Mouse (Mus musculus) megakaryocyte, adult 5-6 weeks (primary cell): ENCODE measurements at regions not wholly inside any gene's neighbourhood (a gene's known extent, or its start where the extent isn't known, plus 50 kb on each side); places are given as distances from the start of the nearest gene placed in this dataset.
"Not testable (repeated sequence)": the region's sequence is repeated elsewhere in the genome, so short reads cannot be mapped to it uniquely, and the experiment has no call there.

Source experiments
- ATAC-seq: 2 replicates; pipeline ENCODE4 v1.8.0; 2016; ENCODE audit warnings: mild to moderate bottlenecking, inconsistent platforms; ENCODE audit not compliant: poor library complexity, severe bottlenecking

DNA sequence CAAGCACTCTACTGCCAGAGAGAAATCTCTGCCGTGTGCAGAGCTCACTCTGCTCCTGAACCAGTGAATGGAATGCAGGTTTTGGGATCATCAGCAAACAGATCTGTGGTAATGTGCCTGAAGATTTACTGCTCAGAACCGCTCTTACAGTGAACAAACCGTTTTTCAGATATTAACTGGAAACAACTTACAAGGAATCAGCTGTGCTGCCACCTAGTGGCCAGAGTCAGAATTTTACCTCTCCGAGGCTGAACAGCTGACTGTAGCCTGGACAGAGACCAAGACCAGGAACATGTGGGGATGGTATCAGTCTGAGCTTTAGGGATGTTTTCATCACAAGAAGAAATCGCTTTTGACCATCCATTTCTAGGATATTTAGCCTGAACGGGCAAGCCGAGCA is 65.3 kb downstream of the Gm15023 start:
- ATAC-seq: not testable (repeated sequence)

DNA sequence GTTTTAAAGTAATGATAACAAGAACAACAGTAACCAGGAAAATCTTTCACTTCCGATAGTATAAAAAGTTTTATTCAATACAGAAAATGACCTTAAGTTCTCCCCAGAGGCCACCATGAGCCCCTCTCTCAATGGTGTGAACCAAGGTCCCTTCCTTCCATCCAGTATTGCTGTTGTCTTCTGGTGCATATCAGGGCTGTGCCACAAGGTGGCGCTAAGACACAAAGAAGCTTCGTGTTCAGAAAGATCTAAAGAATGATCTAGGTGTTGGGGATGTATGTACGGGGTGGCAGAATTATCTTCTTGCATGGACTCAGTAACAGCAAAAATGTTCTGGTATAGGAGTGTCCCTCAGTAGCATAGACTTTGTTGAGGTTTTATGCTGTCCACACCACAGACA is 66.6 kb downstream of the Gm15023 start:
- not testable (repeated sequence) for ATAC-seq

GRCm38 (mm10) chrX:135101594-135101993 is 75.8 kb downstream of the Gm15023 start:
- no peak for ATAC-seq

DNA sequence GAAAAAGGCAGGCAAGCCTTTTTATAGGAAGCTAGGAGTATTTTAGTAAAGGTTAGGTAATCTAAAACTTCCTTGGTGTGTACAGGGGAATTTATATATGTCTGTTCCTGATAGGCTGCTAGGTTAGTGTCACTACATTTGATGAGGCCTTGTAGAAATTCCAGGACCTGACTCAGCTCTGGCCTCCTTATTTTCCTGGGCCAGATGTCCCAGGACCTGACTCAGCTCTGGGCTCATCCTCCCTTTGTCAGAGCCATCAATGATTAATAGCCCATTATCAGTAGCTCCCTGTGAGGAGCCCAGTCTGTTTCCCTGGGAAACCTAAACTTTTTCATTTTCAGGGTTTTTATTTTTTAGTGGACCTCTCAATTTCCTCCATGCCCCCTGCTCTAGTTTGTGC is 79.3 kb downstream of the Gm15023 start:
- ATAC-seq: no peak

GRCm38 (mm10) chrX:135096206-135096605 is 81.2 kb downstream of the Gm15023 start:
- no peak for ATAC-seq

GRCm38 (mm10) chrX:135091074-135091473 is 82.1 kb upstream of the Zmat1 start:
- peak; percentile 87 for ATAC-seq

GRCm38 (mm10) chrX:135087068-135087579 is 78.1 kb upstream of the Zmat1 start:
- peak; percentile 32; the same call in 1 of the 2 replicates for ATAC-seq

GRCm38 (mm10) chrX:135086564-135086963 is 77.6 kb upstream of the Zmat1 start:
- ATAC-seq: peak; percentile 20; the same call in 1 of the 2 replicates

DNA sequence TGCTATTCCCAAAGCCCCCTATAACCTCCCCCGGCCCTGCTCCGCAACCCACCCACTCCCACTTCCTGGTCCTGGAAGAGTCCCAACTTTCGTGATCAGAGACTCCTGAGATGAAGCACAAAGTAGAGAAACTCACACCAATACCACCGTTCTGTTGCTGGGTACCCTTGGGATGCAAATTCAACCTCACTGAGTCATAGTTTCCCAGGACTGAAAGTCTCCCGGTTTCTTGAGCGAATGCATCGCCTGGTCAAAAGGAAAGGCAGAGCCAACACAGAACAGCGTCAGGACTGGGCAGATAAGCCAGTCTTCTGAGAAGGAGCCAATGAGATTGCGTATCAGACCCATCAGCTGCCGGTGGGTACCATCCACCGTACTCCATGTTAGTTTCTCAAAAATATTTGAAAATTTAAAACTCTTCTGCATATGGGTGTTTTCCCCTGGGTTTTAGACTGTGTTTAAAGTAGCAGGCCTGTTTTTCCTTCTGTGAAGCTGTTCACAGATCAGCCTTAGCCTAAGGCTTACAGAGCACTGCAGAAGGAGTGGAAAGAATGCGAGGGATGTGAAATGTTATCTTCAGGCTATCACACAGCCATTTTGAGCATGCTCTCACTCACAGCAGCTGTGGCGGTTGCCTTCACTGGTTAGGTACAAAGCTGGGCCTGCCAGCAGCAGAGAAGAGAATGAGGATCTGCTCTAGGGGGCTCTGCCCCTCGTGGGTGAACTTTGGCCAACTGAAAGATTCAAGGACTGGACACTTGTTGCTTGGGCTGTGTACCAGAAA is 77.0 kb upstream of the Zmat1 start:
- not testable (repeated sequence) for ATAC-seq

DNA sequence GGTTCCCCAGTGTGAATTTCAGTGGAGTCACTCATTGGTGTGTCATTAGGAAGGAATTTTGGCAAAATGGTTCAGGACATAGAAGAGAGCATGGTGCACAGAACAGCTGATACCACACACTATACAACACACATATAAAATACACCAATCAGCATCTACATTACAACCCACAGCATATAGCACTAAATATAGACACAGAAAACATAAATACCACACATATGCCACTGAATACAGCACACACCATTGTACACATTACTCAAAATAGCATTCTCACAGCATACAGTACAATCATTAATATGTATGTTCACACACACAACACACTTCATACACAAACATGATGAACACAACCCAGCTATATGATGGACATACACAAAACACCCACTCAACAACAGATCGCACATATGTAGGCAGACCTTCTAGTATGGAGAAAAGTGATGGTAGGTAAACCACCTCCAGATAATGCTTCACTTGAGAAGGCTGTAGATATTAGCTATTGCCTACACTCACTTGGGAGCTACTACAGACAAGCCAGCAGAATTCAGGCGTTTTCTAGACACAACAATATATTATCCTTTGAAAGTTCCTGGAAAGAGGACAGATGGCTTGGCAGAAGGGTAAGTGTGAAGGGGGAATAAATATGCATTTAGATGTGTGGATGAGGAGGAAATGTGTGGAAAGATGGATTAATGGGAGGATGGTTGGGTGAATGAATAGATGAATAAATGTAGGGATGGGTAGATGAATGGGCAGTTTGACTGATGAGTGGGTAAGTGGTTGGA is 71.6 kb upstream of the Zmat1 start:
- no peak for ATAC-seq

- ATAC-seq: peak; percentile 74
Observed at GRCm38 (mm10) chrX:135079388-135079787, 70.4 kb upstream of the Zmat1 start.

- peak; percentile 69 for ATAC-seq
Observed at GRCm38 (mm10) chrX:135075903-135076302, 66.9 kb upstream of the Zmat1 start.

DNA sequence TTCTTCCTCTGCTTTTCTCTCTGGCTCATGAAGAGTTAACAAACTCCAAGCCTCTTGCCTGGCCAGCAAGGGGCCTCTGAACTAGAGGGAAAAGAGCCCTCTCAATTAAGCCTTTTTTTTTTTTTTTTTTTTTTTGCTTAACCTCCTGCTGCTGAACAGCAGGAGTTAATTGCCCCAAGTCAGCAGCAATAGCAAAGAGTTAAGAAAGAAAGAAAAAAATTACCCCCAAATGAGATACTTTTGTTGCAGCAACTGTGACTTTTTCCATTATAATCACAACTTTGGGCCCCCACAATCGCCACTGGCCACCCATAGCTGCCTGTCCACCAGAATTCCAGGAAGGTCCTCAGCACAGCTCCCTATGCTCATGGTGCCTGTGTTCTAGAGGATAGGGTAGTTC is 60.4 kb upstream of the Zmat1 start:
- no peak for ATAC-seq

DNA sequence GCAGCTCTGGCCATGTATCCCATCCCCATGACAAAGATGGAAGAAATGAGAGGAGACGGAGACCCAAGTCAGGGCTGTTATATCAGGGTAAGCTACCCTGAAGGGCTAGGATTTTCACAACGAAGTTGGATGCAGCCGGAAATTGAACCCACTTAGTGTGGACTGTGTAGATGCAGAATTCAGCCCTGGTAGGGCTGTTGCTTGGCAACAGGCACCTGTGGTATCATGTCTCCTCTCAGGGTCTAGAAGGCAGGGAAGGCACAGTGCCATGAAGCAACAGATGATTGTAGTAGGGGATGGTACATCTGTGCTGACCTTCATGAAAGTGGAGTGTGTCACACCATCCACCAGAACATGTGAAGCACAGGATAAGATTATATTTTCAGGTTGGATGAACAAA is 51.2 kb upstream of the Zmat1 start:
- ATAC-seq: no peak

DNA sequence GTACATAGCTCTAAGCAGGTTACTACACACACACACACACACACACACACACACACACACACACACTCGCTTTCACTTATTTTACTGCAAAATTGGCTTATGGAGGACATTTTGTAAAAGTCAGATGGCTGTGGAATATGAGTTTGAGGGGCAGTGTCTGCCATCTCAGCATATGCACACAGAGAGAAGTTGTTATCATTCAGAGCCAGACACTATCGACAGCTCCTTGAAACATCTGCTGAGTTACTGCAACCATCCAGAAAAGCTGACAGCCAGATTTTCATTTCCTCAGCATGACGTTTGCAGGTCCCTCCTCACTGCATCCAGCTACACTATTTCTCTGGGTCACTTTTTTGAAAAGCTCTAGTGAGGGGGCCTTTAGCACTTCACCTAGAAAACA is 49.9 kb upstream of the Zmat1 start:
- ATAC-seq: no peak
